Mouse (Mus musculus) liver, embryonic 14.5 days (tissue): ENCODE data around the gene Lmbrd1.
"Not testable (repeated sequence)": the region's sequence is repeated elsewhere in the genome, so short reads cannot be mapped to it uniquely, and the experiment has no call there.

Source experiments
- CTCF ChIP-seq: IDR thresholded peaks from 2 replicates; pipeline ENCODE4 v1.5.1; 2016; ENCODE audit warnings: antibody characterized with exemption, low read depth, control low read depth
- EP300 ChIP-seq: IDR thresholded peaks from 2 replicates; pipeline ENCODE4 v1.6.1; 2016; ENCODE audit warnings: antibody characterized with exemption, low read depth

DNA sequence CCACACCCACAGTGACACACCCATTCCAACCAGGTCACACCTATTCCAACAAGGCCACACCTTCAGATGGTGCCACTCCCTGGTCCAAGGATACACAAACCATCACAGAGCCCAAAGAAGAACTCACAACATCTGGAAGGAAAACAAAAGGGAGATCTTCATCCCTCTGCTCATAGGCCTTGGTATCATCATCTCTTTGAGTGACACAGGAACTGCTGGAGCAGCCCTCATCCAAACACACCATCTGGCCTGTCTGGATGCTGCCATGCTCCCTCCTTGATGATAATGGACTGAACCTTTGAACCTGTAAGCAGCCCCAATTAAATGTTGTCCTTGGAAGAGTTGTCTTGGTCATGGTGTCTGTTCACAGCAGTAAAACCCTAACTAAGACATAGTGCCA, 17.8 kb upstream of the Lmbrd1 start:
- TF ChIP-seq CTCF, EP300: not testable (repeated sequence)
